Mouse (Mus musculus): Measurements from ENCODE around the gene Tgfa. TPM values are rescaled to one million over a fixed set of nuclear protein-coding genes. Genes with fewer than 3 reads are reported as not detected.

Gene Tgfa
- polyA plus RNA-seq, 1 experiment from 2014 or later, result 2.2 TPM

DNA sequence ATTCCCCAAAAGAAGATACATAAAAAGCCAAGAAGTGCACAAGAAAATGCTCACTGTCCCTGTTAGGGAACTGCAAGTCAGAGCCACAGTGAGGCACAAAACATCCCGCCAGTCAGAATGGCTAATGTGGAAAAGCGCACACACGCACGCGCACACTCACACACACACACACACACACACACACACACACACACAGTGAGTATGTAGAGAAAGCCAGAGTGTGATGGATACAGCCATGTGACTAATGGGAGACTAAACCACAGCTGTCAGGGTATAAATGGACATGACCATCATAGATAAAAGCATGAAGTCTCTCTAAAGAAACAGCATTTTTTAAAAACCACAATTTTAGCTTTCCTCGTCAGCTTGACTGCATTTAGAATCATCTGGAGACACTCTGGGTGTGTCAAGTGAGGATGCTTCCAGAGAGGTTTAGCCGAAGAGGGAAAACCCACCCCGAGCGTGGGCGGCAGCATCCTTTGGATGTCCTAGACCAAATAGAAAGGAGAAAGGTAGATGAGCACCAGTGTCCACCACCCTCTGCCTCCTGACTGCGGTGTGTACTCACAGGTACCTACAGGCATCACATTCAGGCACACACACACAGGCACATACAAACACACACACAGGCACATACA, 86.7 kb downstream of the Tgfa start:
- no peaks in the 10 kb centered on the region for H3K4me1 ChIP-seq (ENCODE audit: control insufficient read depth, insufficient read depth, low read length)
- H3K27ac ChIP-seq (ENCODE audit: low read depth, low read length), result no peak overlapping the region
- WGBS, result 91% methylated on average over 11 of the region's 11 CpGs
- H3K27me3 ChIP-seq (ENCODE audit: control insufficient read depth, insufficient read depth, low read length), result no peaks in the 10 kb centered on the region
- H3K9ac ChIP-seq (ENCODE audit: low read length), result no peak overlapping the region
- H3K9me3 ChIP-seq (ENCODE audit: control insufficient read depth, low read length), result no peaks in the 10 kb centered on the region
- DNase-seq (ENCODE audit: low spot score) (no peak), ATAC-seq (ENCODE audit: insufficient read depth, low FRiP score, low TSS enrichment) (no peak)
- no peak overlapping the region for H3K4me3 ChIP-seq (ENCODE audit: low read depth, low read length)
- no peaks in the 10 kb centered on the region for H3K36me3 ChIP-seq (ENCODE audit: control insufficient read depth, insufficient read depth, low read length)
- H3K4me2 ChIP-seq (ENCODE audit: low read depth), result no peak overlapping the region

DNA sequence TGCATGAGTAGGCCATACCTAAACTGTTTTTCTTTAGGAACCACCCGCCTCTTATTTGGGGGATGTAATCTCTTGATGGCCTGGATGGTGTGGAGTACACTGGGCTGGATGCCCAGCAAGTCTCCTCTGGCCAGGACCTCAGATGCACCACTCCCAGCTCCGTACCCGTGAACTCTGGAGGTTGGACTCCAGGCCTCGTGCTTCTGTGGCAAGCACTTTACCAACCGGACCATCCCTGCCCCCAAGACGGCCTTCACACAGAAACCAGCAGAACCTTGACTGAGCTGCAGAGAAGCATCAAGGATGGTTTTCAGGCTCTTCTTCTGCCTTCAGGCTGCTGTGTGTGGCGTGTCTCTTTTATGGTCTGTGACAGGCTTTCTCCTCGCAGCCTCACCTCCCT, 98.3 kb downstream of the Tgfa start:
- Histone ChIP-seq H3K36me3 (ENCODE audit: control insufficient read depth, insufficient read depth, low read length) (no peaks in the 10 kb centered on the region), H3K4me2 (ENCODE audit: low read depth) (no peak overlapping the region), H3K4me3 (ENCODE audit: low read depth, low read length) (no peak overlapping the region), H3K9me3 (ENCODE audit: control insufficient read depth, low read length) (no peaks in the 10 kb centered on the region), H3K27ac (ENCODE audit: low read depth, low read length) (no peak overlapping the region), H3K27me3 (ENCODE audit: control insufficient read depth, insufficient read depth, low read length) (no peaks in the 10 kb centered on the region), H3K9ac (ENCODE audit: low read length) (no peak overlapping the region), H3K4me1 (ENCODE audit: control insufficient read depth, insufficient read depth, low read length) (no peaks in the 10 kb centered on the region)
- ATAC-seq (ENCODE audit: insufficient read depth, low FRiP score, low TSS enrichment), result no peak
- WGBS, result 59% methylated on average over 8 of the region's 8 CpGs
- no peak for DNase-seq (ENCODE audit: low spot score)

DNA sequence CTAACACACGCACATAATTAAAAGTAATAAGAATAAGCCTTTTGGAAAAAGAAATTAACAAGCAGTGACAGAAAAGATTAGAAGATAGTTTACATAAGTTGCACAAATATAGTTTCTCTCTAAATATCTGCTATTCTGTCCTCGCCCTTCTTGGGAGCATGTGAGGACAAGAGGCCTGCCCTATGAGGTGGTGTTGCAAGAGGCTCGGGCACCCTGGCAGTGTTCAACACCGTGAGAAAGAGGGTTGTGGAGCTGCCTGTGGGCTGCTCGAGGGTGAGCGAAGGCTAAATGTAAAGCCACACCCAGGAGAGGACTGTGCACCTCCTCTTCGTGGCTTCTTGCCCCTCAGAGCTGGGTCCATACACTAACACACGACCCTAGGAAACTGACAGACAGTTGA, 100.4 kb downstream of the Tgfa start:
- Histone ChIP-seq H3K4me3 (ENCODE audit: low read depth, low read length) (no peak overlapping the region), H3K4me2 (ENCODE audit: low read depth) (no peak overlapping the region), H3K27me3 (ENCODE audit: control insufficient read depth, insufficient read depth, low read length) (no peaks in the 10 kb centered on the region), H3K27ac (ENCODE audit: low read depth, low read length) (no peak overlapping the region), H3K9ac (ENCODE audit: low read length) (no peak overlapping the region), H3K36me3 (ENCODE audit: control insufficient read depth, insufficient read depth, low read length) (no peaks in the 10 kb centered on the region), H3K9me3 (ENCODE audit: control insufficient read depth, low read length) (no peaks in the 10 kb centered on the region), H3K4me1 (ENCODE audit: control insufficient read depth, insufficient read depth, low read length) (no peaks in the 10 kb centered on the region)
- 86% methylated on average over 8 of the region's 8 CpGs for WGBS
- no peak for ATAC-seq (ENCODE audit: insufficient read depth, low FRiP score, low TSS enrichment)
- DNase-seq (ENCODE audit: low spot score), result no peak

DNA sequence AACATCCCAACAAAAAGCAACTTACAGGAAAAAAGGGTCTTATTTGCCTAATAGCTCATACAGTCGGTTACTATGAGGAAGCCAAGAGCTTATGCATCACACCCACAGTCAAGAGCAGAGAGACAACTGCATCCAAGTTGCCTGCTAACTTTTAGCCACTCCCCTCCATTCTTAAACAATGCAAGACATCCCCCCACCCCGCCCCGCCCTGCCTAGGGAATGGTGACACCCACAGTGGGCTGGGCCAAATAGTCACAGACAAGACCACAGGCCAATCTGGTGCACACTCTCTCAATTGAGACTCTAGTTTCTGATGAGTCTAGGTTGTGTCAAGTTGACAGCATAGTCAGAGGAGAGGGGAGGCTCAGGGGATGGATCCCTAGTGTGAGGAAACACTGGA, 101.1 kb downstream of the Tgfa start:
- H3K27me3 ChIP-seq (ENCODE audit: control insufficient read depth, insufficient read depth, low read length), result no peaks in the 10 kb centered on the region
- no peak for DNase-seq (ENCODE audit: low spot score)
- no peaks in the 10 kb centered on the region for H3K4me1 ChIP-seq (ENCODE audit: control insufficient read depth, insufficient read depth, low read length)
- ATAC-seq (ENCODE audit: insufficient read depth, low FRiP score, low TSS enrichment), result no peak
- H3K4me2 ChIP-seq (ENCODE audit: low read depth), result no peak overlapping the region
- H3K36me3 ChIP-seq (ENCODE audit: control insufficient read depth, insufficient read depth, low read length), result no peaks in the 10 kb centered on the region
- no peak overlapping the region for H3K9ac ChIP-seq (ENCODE audit: low read length)
- H3K27ac ChIP-seq (ENCODE audit: low read depth, low read length), result no peak overlapping the region
- WGBS, result 100% methylated on average over 3 of the region's 3 CpGs
- no peak overlapping the region for H3K4me3 ChIP-seq (ENCODE audit: low read depth, low read length)
- no peaks in the 10 kb centered on the region for H3K9me3 ChIP-seq (ENCODE audit: control insufficient read depth, low read length)

DNA sequence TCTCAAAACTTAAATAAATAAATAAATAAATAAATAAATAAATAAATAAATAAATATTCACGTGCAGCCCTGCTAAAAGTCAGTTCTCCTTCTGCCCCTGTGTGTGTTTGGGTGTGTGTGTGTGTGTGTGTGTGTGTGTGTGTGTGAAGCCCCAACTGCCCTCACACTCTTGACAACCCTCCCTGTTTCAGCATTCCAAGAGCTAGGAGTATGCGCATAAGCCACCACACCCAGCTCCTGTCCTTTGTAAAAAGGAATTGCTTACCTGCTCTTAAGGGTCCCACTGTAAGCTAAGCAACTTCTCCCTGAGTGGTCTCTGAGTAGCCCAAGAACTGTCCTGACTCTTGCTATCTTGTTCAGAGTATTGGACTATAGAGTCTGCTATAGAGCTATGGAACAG, 101.9 kb downstream of the Tgfa start:
- Histone ChIP-seq H3K36me3 (ENCODE audit: control insufficient read depth, insufficient read depth, low read length) (no peaks in the 10 kb centered on the region), H3K4me2 (ENCODE audit: low read depth) (no peak overlapping the region), H3K4me1 (ENCODE audit: control insufficient read depth, insufficient read depth, low read length) (no peaks in the 10 kb centered on the region), H3K9ac (ENCODE audit: low read length) (no peak overlapping the region), H3K4me3 (ENCODE audit: low read depth, low read length) (no peak overlapping the region), H3K27me3 (ENCODE audit: control insufficient read depth, insufficient read depth, low read length) (no peaks in the 10 kb centered on the region), H3K27ac (ENCODE audit: low read depth, low read length) (no peak overlapping the region), H3K9me3 (ENCODE audit: control insufficient read depth, low read length) (no peaks in the 10 kb centered on the region)
- DNase-seq (ENCODE audit: low spot score) (no peak), ATAC-seq (ENCODE audit: insufficient read depth, low FRiP score, low TSS enrichment) (no peak)
- WGBS, result 82% methylated on average over 2 of the region's 2 CpGs

DNA sequence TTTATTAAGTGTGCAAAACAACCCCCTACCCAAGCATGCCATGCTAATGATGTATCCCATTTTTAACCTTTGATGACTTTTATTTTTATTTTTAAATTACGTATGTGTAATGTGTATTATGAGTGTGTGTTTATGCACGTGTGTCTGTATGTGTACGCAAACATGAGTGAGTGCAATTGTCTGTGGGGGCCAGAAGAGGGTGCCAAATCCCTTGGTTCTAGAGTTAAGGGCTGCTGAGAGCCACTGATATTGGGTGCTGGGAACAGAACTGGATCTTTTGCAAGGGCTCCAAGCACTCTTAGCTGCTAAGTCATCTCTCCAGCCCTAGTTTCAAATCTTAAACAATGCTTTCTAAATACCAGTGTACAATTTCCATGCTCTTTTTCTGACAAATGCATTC, 103.9 kb downstream of the Tgfa start:
- ATAC-seq (ENCODE audit: insufficient read depth, low FRiP score, low TSS enrichment) (no peak), DNase-seq (ENCODE audit: low spot score) (no peak)
- Histone ChIP-seq H3K4me1 (ENCODE audit: control insufficient read depth, insufficient read depth, low read length) (no peaks in the 10 kb centered on the region), H3K36me3 (ENCODE audit: control insufficient read depth, insufficient read depth, low read length) (no peaks in the 10 kb centered on the region), H3K4me2 (ENCODE audit: low read depth) (no peak overlapping the region), H3K4me3 (ENCODE audit: low read depth, low read length) (no peak overlapping the region), H3K9ac (ENCODE audit: low read length) (no peak overlapping the region), H3K27me3 (ENCODE audit: control insufficient read depth, insufficient read depth, low read length) (no peaks in the 10 kb centered on the region), H3K27ac (ENCODE audit: low read depth, low read length) (no peak overlapping the region), H3K9me3 (ENCODE audit: control insufficient read depth, low read length) (no peaks in the 10 kb centered on the region)
- WGBS, result 90% methylated on average over 3 of the region's 3 CpGs

DNA sequence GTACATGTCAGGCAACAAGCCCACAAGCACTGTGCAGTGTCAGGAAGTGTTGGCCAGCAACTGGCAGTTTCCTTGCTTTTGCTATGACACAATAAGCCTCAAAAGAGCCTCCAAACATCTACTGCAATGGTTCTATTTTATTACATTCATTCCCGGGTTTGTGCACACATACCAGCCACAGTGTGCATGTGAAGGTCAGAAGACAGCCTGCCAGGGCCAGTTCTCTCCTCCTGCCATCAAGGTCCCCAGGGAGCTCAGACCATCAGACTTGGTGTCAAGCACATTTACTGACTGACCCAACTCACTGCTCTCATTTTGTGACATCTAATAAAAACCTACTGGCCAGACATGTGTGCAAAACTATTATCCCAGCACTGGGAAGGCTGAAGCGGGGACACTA, 104.4 kb downstream of the Tgfa start:
- Histone ChIP-seq H3K36me3 (ENCODE audit: control insufficient read depth, insufficient read depth, low read length) (no peaks in the 10 kb centered on the region), H3K4me3 (ENCODE audit: low read depth, low read length) (no peak overlapping the region), H3K27me3 (ENCODE audit: control insufficient read depth, insufficient read depth, low read length) (no peaks in the 10 kb centered on the region), H3K4me1 (ENCODE audit: control insufficient read depth, insufficient read depth, low read length) (no peaks in the 10 kb centered on the region), H3K4me2 (ENCODE audit: low read depth) (no peak overlapping the region), H3K27ac (ENCODE audit: low read depth, low read length) (no peak overlapping the region), H3K9me3 (ENCODE audit: control insufficient read depth, low read length) (no peaks in the 10 kb centered on the region), H3K9ac (ENCODE audit: low read length) (no peak overlapping the region)
- DNase-seq (ENCODE audit: low spot score) (no peak), ATAC-seq (ENCODE audit: insufficient read depth, low FRiP score, low TSS enrichment) (no peak)
- WGBS, result 78% methylated on average over 2 of the region's 2 CpGs

DNA sequence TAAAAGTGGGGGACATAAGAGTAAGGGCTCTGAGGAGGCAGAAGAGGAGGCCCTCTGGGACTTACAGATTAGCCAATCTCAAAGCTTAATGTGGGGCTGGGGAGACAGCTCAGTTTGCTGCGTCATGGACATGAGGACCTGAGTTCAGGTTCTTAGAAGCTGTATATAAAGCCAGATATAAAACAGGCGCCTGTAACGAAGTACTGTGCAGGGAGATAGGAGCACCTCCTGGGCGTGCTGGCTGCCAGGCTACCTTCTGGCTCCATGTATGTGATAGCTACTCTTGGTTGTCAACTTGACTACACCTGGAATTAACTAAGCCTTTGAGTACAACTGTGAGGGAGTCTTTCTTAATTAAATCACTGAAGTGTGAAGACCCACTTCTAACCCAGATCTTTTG, 110.7 kb downstream of the Tgfa start:
- Histone ChIP-seq H3K36me3 (ENCODE audit: control insufficient read depth, insufficient read depth, low read length) (no peaks in the 10 kb centered on the region), H3K9me3 (ENCODE audit: control insufficient read depth, low read length) (no peaks in the 10 kb centered on the region), H3K4me3 (ENCODE audit: low read depth, low read length) (no peak overlapping the region), H3K9ac (ENCODE audit: low read length) (no peak overlapping the region), H3K27ac (ENCODE audit: low read depth, low read length) (no peak overlapping the region), H3K27me3 (ENCODE audit: control insufficient read depth, insufficient read depth, low read length) (no peaks in the 10 kb centered on the region), H3K4me2 (ENCODE audit: low read depth) (no peak overlapping the region), H3K4me1 (ENCODE audit: control insufficient read depth, insufficient read depth, low read length) (no peaks in the 10 kb centered on the region)
- no peak for ATAC-seq (ENCODE audit: insufficient read depth, low FRiP score, low TSS enrichment)
- DNase-seq (ENCODE audit: low spot score), result no peak
- 94% methylated on average over 4 of the region's 4 CpGs for whole genome bisulfite sequencing

DNA sequence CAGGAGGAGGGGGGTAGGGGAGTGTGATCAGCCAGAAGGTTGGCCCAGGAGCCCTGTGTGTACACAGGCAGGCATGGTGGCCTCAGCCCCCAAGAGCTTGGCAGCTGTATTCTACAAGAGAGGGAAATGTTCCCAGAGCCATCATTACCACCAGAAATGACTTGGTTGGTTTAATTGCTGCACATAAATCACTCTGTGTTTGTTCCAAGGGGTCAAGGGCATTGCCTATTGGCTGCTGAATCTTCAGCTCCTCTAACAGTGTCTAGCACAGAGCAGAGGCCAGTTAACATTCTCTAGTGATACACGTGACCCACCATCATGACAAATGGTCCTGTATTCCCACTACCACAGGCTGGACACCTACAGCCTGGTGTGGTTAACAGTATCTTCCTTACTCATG, 119.0 kb downstream of the Tgfa start:
- ATAC-seq (ENCODE audit: insufficient read depth, low FRiP score, low TSS enrichment), result no peak
- Histone ChIP-seq H3K4me1 (ENCODE audit: control insufficient read depth, insufficient read depth, low read length) (no peaks in the 10 kb centered on the region), H3K36me3 (ENCODE audit: control insufficient read depth, insufficient read depth, low read length) (no peaks in the 10 kb centered on the region), H3K4me2 (ENCODE audit: low read depth) (no peak overlapping the region), H3K9ac (ENCODE audit: low read length) (no peak overlapping the region), H3K4me3 (ENCODE audit: low read depth, low read length) (no peak overlapping the region), H3K27ac (ENCODE audit: low read depth, low read length) (no peak overlapping the region), H3K27me3 (ENCODE audit: control insufficient read depth, insufficient read depth, low read length) (no peaks in the 10 kb centered on the region), H3K9me3 (ENCODE audit: control insufficient read depth, low read length) (no peaks in the 10 kb centered on the region)
- 87% methylated on average over 1 of the region's 1 CpGs for WGBS
- no peak for DNase-seq (ENCODE audit: low spot score)

Measured in neural tube, embryonic 11.5 days (tissue).